Mouse (Mus musculus): ENCODE measurements around the gene Dnaaf2. TPM values are rescaled to one million over a fixed set of nuclear protein-coding genes. Genes with fewer than 3 reads are reported as not detected.

Dnaaf2 gene
- polyA plus RNA-seq (2012; fragmentation: generic; extraction: Trizol), result 6.5 TPM
- long read RNA-seq, experiment 1, transcript Dnaaf2-201 (3 exons, 3,390 nt), result major isoform, 32 of 33 reads
- long read RNA-seq, experiment 1, partial matches to known transcripts, result 0 of 33 reads
- long read RNA-seq, experiment 1, other reads (novel, unspliced or antisense), result 1 of 33 reads
- long read RNA-seq, experiment 2, transcript Dnaaf2-201 (3 exons, 3,390 nt), result major isoform, 168 of 172 reads
- long read RNA-seq, experiment 2, partial matches to known transcripts, result 0 of 172 reads
- long read RNA-seq, experiment 2, other reads (novel, unspliced or antisense), result 4 of 172 reads

DNA sequence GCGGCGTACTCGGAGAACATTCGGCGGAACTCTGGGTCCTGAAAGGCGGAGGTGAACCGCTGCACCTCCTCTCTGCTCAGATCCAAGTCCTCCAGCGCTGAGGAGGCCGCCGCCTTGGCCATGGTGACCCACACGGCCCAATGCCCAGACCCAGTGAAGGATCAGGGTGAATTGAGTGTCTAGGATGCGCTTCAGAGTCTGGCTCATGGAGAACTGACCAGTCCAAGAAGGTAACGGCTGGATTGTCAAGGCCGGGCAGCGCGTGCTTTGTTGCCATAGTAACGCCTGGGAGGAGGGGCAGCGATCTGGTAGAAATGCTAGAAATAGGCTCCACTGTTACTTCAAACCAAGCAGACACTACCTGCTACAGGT, at the start of gene Dnaaf2:
TSS of gene Dnaaf2 (minus strand) at position 266 of the 372 bp plus-strand sequence.
- H3ac ChIP-seq (ENCODE audit: control insufficient read depth, insufficient read length, low read depth), result peak within 1 kb of the TSS; percentile 90
- H3K27me3 ChIP-seq (ENCODE audit: control insufficient read depth, insufficient read depth, insufficient read length), result no peaks in the 10 kb centered on the region
- TF ChIP-seq CEBPB (IDR thresholded peaks at IDR 0.05; ENCODE audit: low read depth) (no peak), MYOD1 (IDR thresholded peaks at IDR 0.05; ENCODE audit: control insufficient read depth, insufficient read length, low read depth) (no peak), USF1 (IDR thresholded peaks at IDR 0.05; ENCODE audit: low read depth) (no peak), MAX (IDR thresholded peaks at IDR 0.05) (no peak), FOSL1 (IDR thresholded peaks at IDR 0.05; ENCODE audit: insufficient read depth, low read length, poor library complexity, severe bottlenecking) (no peak), CTCF (IDR thresholded peaks at IDR 0.05; ENCODE audit: control insufficient read depth, insufficient read depth, insufficient read length) (no peak), MYOG (IDR thresholded peaks at IDR 0.05; ENCODE audit: control insufficient read depth, extremely low read depth, insufficient read length) (no peak)
- H3K79me2 ChIP-seq (ENCODE audit: control insufficient read depth, insufficient read depth), result peaks cover 79% of the 10 kb centered on the region
- H3K4me3 ChIP-seq (ENCODE audit: insufficient read depth, poor library complexity, severe bottlenecking), result peak within 1 kb of the TSS; percentile 89
- peaks cover 54% of the 10 kb centered on the region for H3K79me3 ChIP-seq (ENCODE audit: low read depth)
- H3K36me3 ChIP-seq (ENCODE audit: control insufficient read depth, insufficient read depth), result peaks cover 51% of the 10 kb centered on the region

DNA sequence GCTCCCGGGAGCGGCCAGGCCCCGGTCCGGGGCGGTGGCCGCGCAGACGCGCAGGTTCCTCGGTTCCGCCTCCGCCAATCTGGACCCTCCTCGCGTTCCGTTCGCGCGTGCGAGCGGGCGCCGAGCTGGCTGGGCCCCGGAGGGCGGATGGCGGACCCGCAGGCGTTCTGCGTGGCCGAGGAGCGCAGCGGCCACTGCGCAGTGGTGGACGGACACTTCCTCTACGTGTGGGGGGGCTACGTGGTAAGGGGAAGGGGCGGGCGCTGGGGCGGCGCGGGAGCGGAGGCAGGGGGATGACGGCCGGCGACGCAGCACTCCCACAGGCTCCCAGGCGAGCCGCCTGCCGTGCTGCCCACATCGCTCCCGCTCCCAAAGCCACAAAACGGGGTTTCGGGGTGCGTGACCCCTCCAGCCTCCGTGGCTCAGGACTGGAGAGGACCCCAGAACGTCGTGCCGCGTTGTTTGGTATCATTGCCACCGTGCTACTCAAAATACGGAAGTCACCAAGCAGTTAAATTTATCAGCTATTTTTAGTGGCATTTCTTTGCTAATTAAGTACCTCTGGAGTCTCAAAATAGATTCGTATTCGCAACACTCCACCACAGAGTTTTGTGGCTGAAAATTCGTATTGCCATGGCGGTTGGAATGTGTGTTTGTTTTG, 43.7 kb upstream of the Dnaaf2 start:
- Histone ChIP-seq H3K4me3 (ENCODE audit: insufficient read depth, poor library complexity, severe bottlenecking) (peak overlapping the region; percentile 57), H3K36me3 (ENCODE audit: control insufficient read depth, insufficient read depth) (no peaks in the 10 kb centered on the region), H3K27me3 (ENCODE audit: control insufficient read depth, insufficient read depth, insufficient read length) (no peaks in the 10 kb centered on the region), H3ac (ENCODE audit: control insufficient read depth, insufficient read length, low read depth) (peak overlapping the region; percentile 83), H3K79me2 (ENCODE audit: control insufficient read depth, insufficient read depth) (no peaks in the 10 kb centered on the region), H3K79me3 (ENCODE audit: low read depth) (no peaks in the 10 kb centered on the region)
- no peak for TF ChIP-seq USF1 (IDR thresholded peaks at IDR 0.05; ENCODE audit: low read depth)
- no peak for TF ChIP-seq CEBPB (IDR thresholded peaks at IDR 0.05; ENCODE audit: low read depth)
- no peak for TF ChIP-seq CTCF (IDR thresholded peaks at IDR 0.05; ENCODE audit: control insufficient read depth, insufficient read depth, insufficient read length)
- TF ChIP-seq MYOD1 (IDR thresholded peaks at IDR 0.05; ENCODE audit: control insufficient read depth, insufficient read length, low read depth), result no peak
- TF ChIP-seq FOSL1 (IDR thresholded peaks at IDR 0.05; ENCODE audit: insufficient read depth, low read length, poor library complexity, severe bottlenecking), result no peak
- TF ChIP-seq MYOG (IDR thresholded peaks at IDR 0.05; ENCODE audit: control insufficient read depth, extremely low read depth, insufficient read length), result no peak
- no peak for TF ChIP-seq MAX (IDR thresholded peaks at IDR 0.05)

DNA sequence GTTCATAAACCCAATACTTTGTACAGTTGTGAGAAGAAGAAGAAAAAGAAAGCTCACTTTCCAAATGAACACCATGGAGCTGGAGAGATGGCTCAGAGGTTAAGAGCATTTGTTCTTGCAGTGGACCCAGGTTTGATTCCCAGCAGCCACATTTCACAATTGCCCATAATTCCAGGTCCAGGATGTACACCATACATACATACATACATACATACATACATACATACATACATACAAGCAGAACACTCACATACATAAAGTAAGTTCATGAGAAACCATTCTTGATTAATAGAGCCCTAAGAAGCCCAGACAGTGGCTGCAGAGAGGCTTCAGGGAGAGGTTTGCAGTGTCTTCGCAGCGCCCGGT, 43.2 kb upstream of the Dnaaf2 start:
- Histone ChIP-seq H3K79me2 (ENCODE audit: control insufficient read depth, insufficient read depth) (no peaks in the 10 kb centered on the region), H3K79me3 (ENCODE audit: low read depth) (no peaks in the 10 kb centered on the region), H3K36me3 (ENCODE audit: control insufficient read depth, insufficient read depth) (no peaks in the 10 kb centered on the region), H3K27me3 (ENCODE audit: control insufficient read depth, insufficient read depth, insufficient read length) (no peaks in the 10 kb centered on the region), H3ac (ENCODE audit: control insufficient read depth, insufficient read length, low read depth) (peak overlapping the region; percentile 83), H3K4me3 (ENCODE audit: insufficient read depth, poor library complexity, severe bottlenecking) (peak overlapping the region; percentile 57)
- TF ChIP-seq FOSL1 (IDR thresholded peaks at IDR 0.05; ENCODE audit: insufficient read depth, low read length, poor library complexity, severe bottlenecking), result no peak

DNA sequence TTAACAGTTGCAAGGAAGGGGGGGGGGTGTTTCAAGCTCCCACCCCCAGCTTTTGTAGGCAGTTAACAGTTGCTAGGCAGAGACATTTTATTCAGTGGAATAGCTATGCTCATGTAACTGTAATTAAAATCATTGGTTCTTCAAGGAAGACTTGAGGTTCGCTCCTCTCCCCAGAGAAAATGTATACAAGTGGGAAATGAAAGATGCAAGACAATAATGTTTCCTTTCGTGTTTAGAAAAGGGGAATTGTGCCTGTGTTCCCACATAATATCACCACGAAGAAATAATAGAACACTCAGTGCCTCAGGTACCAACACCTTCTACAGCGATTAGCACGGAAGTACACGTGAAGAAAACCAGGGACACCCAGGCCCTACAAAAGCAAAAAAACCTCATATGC, 42.6 kb upstream of the Dnaaf2 start, which contains the start of gene Klhdc1:
TSS of gene Klhdc1 (plus strand) at position 301 of the 400 bp plus-strand sequence.
- Histone ChIP-seq H3K79me2 (ENCODE audit: control insufficient read depth, insufficient read depth) (no peaks in the 10 kb centered on the region), H3K27me3 (ENCODE audit: control insufficient read depth, insufficient read depth, insufficient read length) (no peaks in the 10 kb centered on the region), H3K79me3 (ENCODE audit: low read depth) (no peaks in the 10 kb centered on the region), H3K4me3 (ENCODE audit: insufficient read depth, poor library complexity, severe bottlenecking) (peak within 1 kb of the TSS; percentile 57), H3ac (ENCODE audit: control insufficient read depth, insufficient read length, low read depth) (peak within 1 kb of the TSS; percentile 83), H3K36me3 (ENCODE audit: control insufficient read depth, insufficient read depth) (no peaks in the 10 kb centered on the region)
- TF ChIP-seq CTCF (IDR thresholded peaks at IDR 0.05; ENCODE audit: control insufficient read depth, insufficient read depth, insufficient read length), result no peak
- no peak for TF ChIP-seq MYOD1 (IDR thresholded peaks at IDR 0.05; ENCODE audit: control insufficient read depth, insufficient read length, low read depth)
- no peak for TF ChIP-seq MAX (IDR thresholded peaks at IDR 0.05)
- no peak for TF ChIP-seq MYOG (IDR thresholded peaks at IDR 0.05; ENCODE audit: control insufficient read depth, extremely low read depth, insufficient read length)
- no peak for TF ChIP-seq FOSL1 (IDR thresholded peaks at IDR 0.05; ENCODE audit: insufficient read depth, low read length, poor library complexity, severe bottlenecking)
- no peak for TF ChIP-seq USF1 (IDR thresholded peaks at IDR 0.05; ENCODE audit: low read depth)
- TF ChIP-seq CEBPB (IDR thresholded peaks at IDR 0.05; ENCODE audit: low read depth), result no peak

DNA sequence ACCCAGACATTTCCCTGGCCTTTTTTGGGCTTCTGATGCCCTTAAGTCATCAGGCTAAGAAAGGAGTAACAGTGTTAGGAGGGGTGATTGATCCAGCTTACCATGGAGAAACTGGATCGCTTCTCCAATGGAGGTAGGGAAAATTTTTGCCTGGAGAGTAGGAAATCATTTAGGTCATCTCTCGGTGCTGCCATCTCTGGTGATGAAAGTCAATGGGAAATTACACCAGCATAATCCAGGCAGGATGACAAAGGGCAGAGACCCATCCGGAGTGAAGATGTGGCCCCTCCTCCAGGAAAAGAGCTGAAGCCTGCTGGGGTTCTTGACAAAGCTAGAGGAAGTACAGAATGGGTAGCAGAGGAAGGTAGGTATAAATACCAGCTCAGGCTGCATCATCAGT, 40.1 kb upstream of the Dnaaf2 start:
- Histone ChIP-seq H3K27me3 (ENCODE audit: control insufficient read depth, insufficient read depth, insufficient read length) (no peaks in the 10 kb centered on the region), H3ac (ENCODE audit: control insufficient read depth, insufficient read length, low read depth) (no peak overlapping the region), H3K79me3 (ENCODE audit: low read depth) (no peaks in the 10 kb centered on the region), H3K4me3 (ENCODE audit: insufficient read depth, poor library complexity, severe bottlenecking) (no peak overlapping the region), H3K36me3 (ENCODE audit: control insufficient read depth, insufficient read depth) (no peaks in the 10 kb centered on the region), H3K79me2 (ENCODE audit: control insufficient read depth, insufficient read depth) (no peaks in the 10 kb centered on the region)
- TF ChIP-seq FOSL1 (IDR thresholded peaks at IDR 0.05; ENCODE audit: insufficient read depth, low read length, poor library complexity, severe bottlenecking) (no peak), MYOD1 (IDR thresholded peaks at IDR 0.05; ENCODE audit: control insufficient read depth, insufficient read length, low read depth) (no peak), USF1 (IDR thresholded peaks at IDR 0.05; ENCODE audit: low read depth) (no peak), CEBPB (IDR thresholded peaks at IDR 0.05; ENCODE audit: low read depth) (no peak), MAX (IDR thresholded peaks at IDR 0.05) (no peak), MYOG (IDR thresholded peaks at IDR 0.05; ENCODE audit: control insufficient read depth, extremely low read depth, insufficient read length) (no peak), CTCF (IDR thresholded peaks at IDR 0.05; ENCODE audit: control insufficient read depth, insufficient read depth, insufficient read length) (no peak)
